Mouse (Mus musculus) kidney, adult 9 months (tissue): ENCODE data around the gene Epb41l4b.
A peak's percentile ranks its signal among the peaks of the same experiment; 100 is the strongest.

Experiments
- DNase-seq: peaks from one replicate; pipeline ENCODE4 v3.0.0; 2022

Epb41l4b gene

DNA sequence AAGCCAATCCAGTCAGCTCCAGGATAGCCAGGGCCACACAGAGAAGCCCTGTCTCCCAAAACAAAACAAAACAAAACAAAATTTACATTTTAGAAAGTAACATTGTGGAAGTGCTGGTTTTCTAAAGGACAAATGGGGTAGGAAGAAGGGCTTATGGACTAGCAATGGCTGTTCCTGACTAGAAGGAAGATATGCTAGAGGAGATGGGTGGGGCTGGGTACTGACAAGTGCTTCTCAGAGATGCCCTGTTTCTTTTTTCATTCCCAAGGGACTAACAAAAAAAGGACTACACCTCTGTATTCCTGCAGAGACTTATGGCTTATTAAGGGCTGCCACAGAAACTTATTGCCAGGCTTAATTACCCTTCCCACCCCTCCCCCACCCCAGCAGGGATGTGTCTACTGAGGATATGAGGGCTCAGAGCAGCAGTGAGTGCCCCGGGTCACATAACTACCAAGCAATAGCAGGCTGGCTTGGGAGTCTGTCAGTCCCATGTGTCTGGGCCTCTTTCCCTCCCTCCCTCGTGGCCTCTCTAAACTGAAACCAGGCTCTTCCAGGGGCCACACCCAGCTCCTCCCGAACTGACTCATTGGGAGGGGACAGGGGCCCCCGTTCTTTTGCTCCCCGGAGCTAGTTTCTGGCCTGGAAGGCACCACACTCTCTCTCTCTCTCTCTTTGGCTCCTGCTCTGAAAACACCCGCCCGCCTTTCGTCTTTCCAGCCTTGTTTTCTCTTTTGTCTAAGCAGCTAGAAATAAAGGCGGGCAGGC lies 10.0 kb upstream of the Epb41l4b start:
- no peak for DNase-seq

DNA sequence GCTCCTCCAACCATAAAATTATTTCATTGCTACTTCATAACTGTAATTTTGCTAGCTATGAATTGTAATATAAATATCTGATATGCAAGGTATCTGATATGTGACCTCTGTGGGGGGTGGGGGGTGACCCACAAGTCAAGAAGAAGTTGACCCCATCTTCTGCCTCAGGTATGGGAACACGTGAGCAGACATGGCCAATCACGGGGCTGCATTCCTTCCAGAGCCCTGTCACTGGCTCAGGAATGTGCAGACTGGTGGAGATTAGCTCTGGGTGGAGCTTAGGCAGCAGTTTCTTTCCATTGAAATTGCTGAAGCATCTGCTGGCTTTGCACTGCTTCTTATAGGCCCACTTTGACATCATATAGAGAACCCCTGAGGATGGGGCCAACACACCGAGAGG lies 4.9 kb upstream of the Epb41l4b start:
- no peak for DNase-seq

- DNase-seq, result no peak
Measured at GRCm38 (mm10) chr4:57142374-57143025, 737 bp downstream of the Epb41l4b start.

- no peak for DNase-seq
Measured at GRCm38 (mm10) chr4:57141908-57142361, 1.3 kb downstream of the Epb41l4b start.

- no peak for DNase-seq
Measured at GRCm38 (mm10) chr4:57140992-57141717, 2.1 kb downstream of the Epb41l4b start.

DNA sequence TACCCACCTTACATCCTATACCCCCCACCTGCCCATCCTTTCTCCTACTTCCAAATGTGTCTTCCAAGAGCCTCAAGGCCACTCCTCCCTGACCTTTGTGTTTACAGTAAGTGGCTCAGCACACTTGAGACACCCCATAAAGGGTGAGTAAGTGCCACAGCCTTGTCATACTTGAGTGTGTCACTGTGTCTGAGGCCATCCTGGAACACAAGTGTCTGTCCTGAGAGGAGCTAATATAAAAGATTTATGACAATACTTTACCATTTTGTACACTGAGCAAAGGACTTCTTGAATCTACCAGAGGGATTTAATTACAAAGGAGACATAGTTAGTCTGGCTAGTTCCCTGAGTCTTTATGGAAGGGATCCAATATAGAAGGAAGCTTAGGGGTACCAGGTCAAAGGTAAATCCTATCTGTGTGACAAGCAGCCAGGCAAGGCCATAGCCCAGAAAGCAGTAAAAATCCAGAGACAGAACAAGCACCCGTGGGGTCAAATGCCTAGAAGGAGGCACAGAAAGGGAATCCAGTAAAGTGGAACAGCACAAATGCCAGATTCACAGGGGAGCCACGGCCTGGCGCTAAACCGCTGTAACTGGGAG lies 2.9 kb downstream of the Epb41l4b start:
- DNase-seq, result no peak

- DNase-seq, result peak; percentile 62
Measured at GRCm38 (mm10) chr4:57139433-57139832, 3.8 kb downstream of the Epb41l4b start.

DNA sequence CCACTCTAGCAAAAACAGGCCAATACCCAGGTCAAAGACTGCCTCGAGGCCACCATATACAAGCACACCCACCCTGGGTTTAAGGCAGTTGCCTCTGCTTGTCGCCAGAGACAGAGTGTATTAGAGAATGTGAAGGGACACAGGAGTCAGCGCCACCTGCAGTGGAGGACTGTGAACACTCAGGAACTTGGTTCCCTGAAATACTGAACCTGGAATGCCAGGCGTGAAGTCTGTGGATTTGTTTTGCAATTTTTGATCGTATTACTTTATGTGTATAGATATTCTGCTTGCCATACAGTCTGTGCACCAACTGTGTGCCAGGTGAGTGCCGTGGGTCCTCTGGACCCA lies 5.2 kb downstream of the Epb41l4b start:
- DNase-seq, result no peak

DNA sequence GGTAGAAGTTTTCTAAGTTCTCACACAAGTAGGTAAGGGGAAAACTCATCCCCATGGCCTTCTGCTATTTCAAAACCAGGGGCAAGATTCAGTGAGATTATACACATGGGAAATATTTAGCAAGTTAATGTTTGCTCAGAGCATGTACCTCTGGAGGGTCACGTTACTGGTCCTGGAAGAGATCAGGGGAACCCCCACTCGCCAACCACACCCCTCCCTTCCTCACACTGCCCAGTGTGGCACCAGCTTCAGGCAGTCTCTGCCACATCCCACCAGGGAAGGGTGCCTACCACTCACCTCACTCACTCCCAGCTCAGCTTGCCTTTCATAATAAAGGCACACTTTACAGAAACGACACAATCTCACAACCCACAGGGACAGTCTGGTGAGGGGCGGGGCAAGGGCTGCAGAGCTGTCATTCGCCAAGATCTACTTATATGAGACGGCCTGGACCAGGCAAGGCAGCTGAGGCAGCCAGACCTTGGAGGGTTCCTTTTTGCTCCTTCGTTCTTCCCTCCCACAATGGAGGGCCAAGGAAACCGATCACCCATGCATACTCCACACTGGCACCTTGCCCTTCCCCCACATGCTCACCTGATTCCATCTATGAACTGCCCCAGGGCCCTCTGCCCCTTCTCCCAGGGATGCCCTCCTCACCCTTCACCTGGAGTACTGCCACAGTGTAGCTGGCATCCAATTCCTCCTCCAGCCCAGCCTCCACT lies 5.7 kb downstream of the Epb41l4b start:
- DNase-seq, result peak; percentile 76

- no peak for DNase-seq
Measured at GRCm38 (mm10) chr4:57135431-57135830, 7.8 kb downstream of the Epb41l4b start.

GRCm38 (mm10) chr4:57134554-57134953 lies 8.7 kb downstream of the Epb41l4b start:
- DNase-seq, result no peak

- no peak for DNase-seq
Measured at GRCm38 (mm10) chr4:57131839-57132238, 11.4 kb downstream of the Epb41l4b start.

DNA sequence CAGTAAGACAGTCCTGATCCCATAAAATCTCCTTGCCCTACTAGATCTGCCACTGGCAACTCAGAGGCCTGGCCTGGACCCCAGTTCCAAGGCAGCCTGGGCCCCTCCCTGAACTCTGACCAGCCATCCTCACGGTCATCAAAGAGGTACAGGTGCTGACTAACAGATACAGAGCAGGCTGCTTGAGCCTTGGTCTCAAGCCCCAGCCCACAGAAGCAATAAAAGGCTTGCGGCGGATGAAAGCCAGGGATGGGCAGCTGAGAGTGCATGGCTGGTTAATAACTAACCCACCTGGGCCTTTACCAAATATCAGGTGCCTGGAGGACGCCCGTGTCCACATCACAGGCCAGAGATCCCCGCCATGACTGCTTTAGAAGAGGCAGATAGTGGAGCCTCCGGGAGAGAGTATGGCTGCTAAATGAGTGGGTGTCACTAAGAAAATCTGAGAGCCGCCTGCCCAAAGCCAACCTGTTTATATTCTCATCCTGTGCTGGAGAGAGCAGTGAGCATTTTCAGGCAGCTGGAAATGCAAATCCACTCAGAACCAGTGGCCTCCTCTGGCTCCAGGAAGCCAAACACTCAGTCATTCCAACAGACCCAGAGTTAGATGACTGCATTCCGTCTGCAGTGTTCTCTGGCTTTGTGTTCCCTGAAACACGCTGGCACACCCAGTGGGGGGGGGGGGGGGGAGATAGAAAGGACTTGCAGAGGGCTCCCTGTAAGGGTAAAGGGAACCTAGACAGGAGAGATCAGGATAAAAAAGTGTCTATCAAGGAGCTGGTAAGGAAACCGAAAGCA lies 13.3 kb downstream of the Epb41l4b start:
- peak; percentile 49 for DNase-seq

DNA sequence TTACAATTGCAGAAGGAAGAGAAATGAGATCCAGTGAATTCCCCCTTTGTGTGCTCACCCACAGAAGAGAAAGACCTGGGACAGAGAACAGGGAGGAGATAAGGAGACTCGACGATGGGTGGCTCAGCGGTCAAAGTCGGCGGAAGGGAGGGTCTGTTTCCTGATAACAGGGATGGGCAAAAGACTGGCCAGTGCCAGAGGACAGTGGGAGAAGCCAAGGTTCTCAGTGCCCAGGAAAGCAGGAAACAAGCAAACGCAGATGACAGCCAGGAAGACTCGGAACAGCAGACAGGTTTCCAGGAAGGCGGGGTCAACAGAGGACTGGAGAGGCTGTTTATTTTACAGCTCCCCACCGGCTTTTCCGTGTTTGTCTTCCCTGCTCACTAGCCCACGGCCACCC lies 20.2 kb downstream of the Epb41l4b start:
- no peak for DNase-seq

DNA sequence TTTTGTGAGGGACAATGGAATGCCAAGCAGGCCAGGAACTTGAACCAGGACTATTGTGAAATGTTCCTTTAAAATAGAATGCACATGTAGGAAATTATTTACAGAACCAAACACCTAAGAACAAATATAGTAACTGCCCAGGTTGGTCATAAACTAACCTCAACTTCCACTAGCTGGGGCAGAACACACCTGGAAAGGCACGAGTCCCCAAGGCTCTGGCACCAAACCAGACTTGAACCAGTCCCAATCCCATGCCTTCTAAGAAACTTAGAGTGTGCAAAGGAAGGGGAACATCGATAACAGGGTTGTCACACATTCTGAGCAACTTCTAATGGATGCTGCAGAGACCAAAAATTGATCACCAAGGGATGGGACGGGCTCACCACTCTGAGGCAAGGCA lies 21.1 kb downstream of the Epb41l4b start:
- no peak for DNase-seq

- peak; percentile 51 for DNase-seq
Measured at GRCm38 (mm10) chr4:57120563-57120962, 22.7 kb downstream of the Epb41l4b start.

- DNase-seq, result no peak
Measured at GRCm38 (mm10) chr4:57119976-57120375, 23.3 kb downstream of the Epb41l4b start.

GRCm38 (mm10) chr4:57118883-57119282 lies 24.4 kb downstream of the Epb41l4b start:
- DNase-seq, result no peak

DNA sequence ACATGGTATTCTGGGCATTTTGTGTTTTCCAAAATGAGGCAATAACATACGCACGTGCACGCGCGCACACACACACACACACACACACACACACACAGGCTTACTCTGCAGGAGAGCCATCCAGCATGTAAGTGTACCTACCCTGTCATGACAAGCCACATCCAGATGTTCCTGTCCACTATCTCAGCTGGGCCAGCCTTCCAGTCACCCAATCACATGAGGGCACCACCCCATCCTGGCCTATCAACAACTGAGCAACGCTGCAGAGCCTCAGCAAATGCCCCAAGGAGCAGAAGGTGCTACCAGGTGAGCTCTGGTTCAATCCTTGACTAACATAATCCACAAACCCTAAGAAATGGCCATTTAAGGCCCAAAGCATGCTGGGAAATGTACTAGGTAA lies 27.0 kb downstream of the Epb41l4b start:
- DNase-seq, result no peak

GRCm38 (mm10) chr4:57114617-57115592 lies 28.3 kb downstream of the Epb41l4b start:
- no peak for DNase-seq
